Mouse (Mus musculus) embryonic facial prominence, embryonic 11.5 days (tissue): ENCODE measurements around the gene Oser1. TPM values are rescaled to one million over a fixed set of nuclear protein-coding genes. Genes with fewer than 3 reads are reported as not detected.
"Not testable (repeated sequence)": the region's sequence is repeated elsewhere in the genome, so short reads cannot be mapped to it uniquely, and the experiment has no call there.

ENCODE experiments used
- ATAC-seq: fragments of 200-750 bp; cut with Nextera tagmentation; replicated peaks from 2 replicates; pipeline ENCODE4 v1.8.0; 2017; ENCODE audit warnings: low read depth; ENCODE audit not compliant: insufficient number of reproducible peaks, low FRiP score, low TSS enrichment
- DNase-seq: peaks from one replicate; pipeline ENCODE4 v3.0.0-alpha.2; 2015; ENCODE audit warnings: low spot score
- H3K27ac ChIP-seq: fragments of 300-500 bp; sonication (generic); replicated peaks from 2 replicates; pipeline ENCODE4 v1.5.1; 2014; ENCODE audit warnings: mild to moderate bottlenecking, low read depth, low read length, control low read depth
- H3K27me3 ChIP-seq: fragments of 300-500 bp; sonication (generic); 2 replicates; pipeline ENCODE4 v1.6.1; 2014; ENCODE audit warnings: mild to moderate bottlenecking, low read length, moderate library complexity, mixed read lengths; ENCODE audit not compliant: control insufficient read depth, insufficient read depth
- H3K36me3 ChIP-seq: fragments of 300-500 bp; sonication (generic); replicated peaks from 2 replicates; pipeline ENCODE4 v1.6.1; 2014; ENCODE audit warnings: low read depth, mild to moderate bottlenecking, low read length, moderate library complexity, mixed read lengths; ENCODE audit not compliant: control insufficient read depth, insufficient read depth
- H3K4me1 ChIP-seq: fragments of 300-500 bp; sonication (generic); 2 replicates; pipeline ENCODE4 v1.6.1; 2014; ENCODE audit warnings: low read length, mixed read lengths; ENCODE audit not compliant: control insufficient read depth, insufficient read depth
- H3K4me2 ChIP-seq: fragments of 300-500 bp; sonication (generic); 2 replicates; pipeline ENCODE4 v1.6.1; 2014; ENCODE audit warnings: low read depth, mild to moderate bottlenecking, control low read depth, low read length, moderate library complexity
- H3K4me3 ChIP-seq: fragments of 300-500 bp; sonication (generic); 2 replicates; pipeline ENCODE4 v1.5.1; 2014; ENCODE audit warnings: low read depth, low read length, control low read depth
- H3K9ac ChIP-seq: fragments of 300-500 bp; sonication (generic); replicated peaks from 2 replicates; pipeline ENCODE4 v1.6.1; 2014; ENCODE audit warnings: mild to moderate bottlenecking, control low read depth, low read length
- H3K9me3 ChIP-seq: fragments of 300-500 bp; sonication (generic); replicated peaks from 2 replicates; pipeline ENCODE4 v1.6.1; 2016; ENCODE audit warnings: mild to moderate bottlenecking, low read length, inconsistent platforms, mixed read lengths; ENCODE audit not compliant: control insufficient read depth
- WGBS: fragments of 180-500 bp; shearing (Covaris S2); extraction: QIAGEN DNeasy Blood & Tissue Kit; methylation state at CpG from one replicate; pipeline ENCODE4 v1.1.7; 2014; 5-methylcytosine and 5-hydroxymethylcytosine counted together
- polyA plus RNA-seq: library from polyadenylated mRNA; unstranded; fragments of >200 nt; fragmentation: Nextera tagmentation; extraction: Ambion mirVana; gene quantifications from 2 replicates; pipeline ENCODE4 v1.2.1, GENCODE M21; 2014

Gene Oser1
- polyA plus RNA-seq, 1 experiment from 2014 or later, result 105 TPM

DNA sequence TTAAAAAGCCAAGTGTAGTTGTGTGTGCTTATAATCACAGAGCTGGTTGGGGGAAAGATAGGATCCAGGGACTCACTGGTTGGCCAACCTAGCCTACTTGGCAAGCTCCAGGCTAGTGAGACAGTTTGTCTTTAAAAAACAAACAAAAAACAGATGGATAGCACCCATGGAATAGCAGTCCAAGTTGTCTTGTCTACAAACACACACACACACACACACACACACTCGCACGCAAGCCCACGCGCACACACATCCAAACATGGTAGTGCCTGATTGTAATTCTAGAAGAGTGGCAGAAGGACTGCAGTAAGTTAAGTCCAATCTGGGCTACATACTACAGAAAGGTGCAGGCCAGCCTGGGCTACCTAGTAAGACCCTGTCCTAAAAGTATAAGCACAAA, 12.1 kb downstream of the Oser1 start:
- Histone ChIP-seq H3K9me3 (no peaks in the 10 kb centered on the region), H3K36me3 (no peaks in the 10 kb centered on the region; the same call in none of the 2 replicates), H3K4me1 (no peaks in the 10 kb centered on the region), H3K27me3 (no peaks in the 10 kb centered on the region), H3K4me2 (no peak overlapping the region), H3K4me3 (no peak overlapping the region), H3K9ac (no peak overlapping the region), H3K27ac (no peak overlapping the region)
- 98% methylated on average over 4 of the region's 4 CpGs for WGBS
- no peak for ATAC-seq
- no peak for DNase-seq

DNA sequence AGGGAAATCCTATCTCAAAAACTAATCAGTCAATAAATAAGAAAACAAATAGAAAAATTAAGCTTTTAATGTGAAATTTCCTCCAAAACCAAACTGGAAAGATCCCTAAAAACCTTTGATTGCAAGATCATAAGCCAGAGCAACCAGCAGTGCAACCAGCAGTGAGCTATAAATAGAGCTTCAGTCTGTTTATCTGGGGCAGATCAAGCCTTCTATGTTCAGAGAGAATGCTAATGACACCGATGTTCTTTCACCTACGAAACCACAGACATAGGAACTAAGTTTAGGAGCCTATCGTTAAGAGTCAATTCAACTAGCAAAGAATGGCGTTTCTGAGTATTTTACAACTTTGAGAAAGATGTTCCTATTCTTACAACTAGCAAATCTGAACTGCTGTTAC, 12.7 kb downstream of the Oser1 start:
- no peak overlapping the region for H3K9ac ChIP-seq
- no peak for DNase-seq
- no peak overlapping the region for H3K4me2 ChIP-seq
- H3K27ac ChIP-seq, result no peak overlapping the region
- H3K4me1 ChIP-seq, result no peaks in the 10 kb centered on the region
- no peak for ATAC-seq
- no peaks in the 10 kb centered on the region; the same call in none of the 2 replicates for H3K36me3 ChIP-seq
- H3K4me3 ChIP-seq, result no peak overlapping the region
- H3K9me3 ChIP-seq, result no peaks in the 10 kb centered on the region
- no peaks in the 10 kb centered on the region for H3K27me3 ChIP-seq
- 92% methylated on average over 4 of the region's 4 CpGs for WGBS

DNA sequence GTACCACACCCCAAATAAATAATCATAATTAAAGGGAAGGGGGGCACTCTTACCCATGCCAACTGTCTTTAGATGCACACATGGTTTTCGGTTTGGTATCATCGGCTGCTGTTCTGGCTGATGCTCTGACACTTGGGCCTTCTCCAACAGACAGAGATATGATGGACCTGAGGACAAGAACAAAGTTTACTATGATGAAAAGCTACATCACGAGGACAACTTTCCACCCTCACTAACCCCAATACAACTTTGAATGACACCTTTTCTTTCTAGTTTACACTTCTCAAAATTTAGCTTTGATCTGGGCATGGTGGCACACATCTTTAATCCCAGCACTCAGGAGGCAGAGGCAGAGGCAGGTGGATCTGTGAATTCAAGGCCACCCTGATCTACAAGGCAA, 13.2 kb downstream of the Oser1 start:
- not testable (repeated sequence) for H3K27ac ChIP-seq, H3K9ac ChIP-seq, H3K36me3 ChIP-seq, H3K27me3 ChIP-seq, H3K9me3 ChIP-seq, H3K4me1 ChIP-seq, DNase-seq, ATAC-seq, H3K4me2 ChIP-seq, H3K4me3 ChIP-seq
- WGBS, result 99% methylated on average over 3 of the region's 3 CpGs

DNA sequence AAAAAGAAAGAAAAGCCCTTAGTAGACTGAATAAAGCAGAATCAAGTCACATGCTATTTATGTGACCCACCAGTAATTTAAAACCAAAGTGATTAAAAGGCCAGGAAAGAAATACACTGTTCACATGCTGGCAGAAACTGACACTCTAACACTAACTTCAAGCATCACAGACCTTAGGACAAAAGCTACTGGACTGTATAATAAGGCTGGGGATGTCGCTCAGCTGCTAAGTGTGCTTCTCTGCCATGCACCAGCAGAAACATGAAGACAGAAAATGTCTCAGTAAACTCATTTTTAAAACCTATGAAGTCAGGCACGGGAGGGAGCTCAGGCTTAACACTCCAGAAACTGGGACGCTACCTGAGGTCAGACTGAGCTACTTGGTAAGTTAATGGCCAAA, 14.3 kb downstream of the Oser1 start:
- no peak for DNase-seq
- Histone ChIP-seq H3K27ac (no peak overlapping the region), H3K9ac (no peak overlapping the region), H3K27me3 (no peaks in the 10 kb centered on the region), H3K4me3 (no peak overlapping the region), H3K9me3 (no peaks in the 10 kb centered on the region), H3K4me1 (no peaks in the 10 kb centered on the region), H3K36me3 (no peaks in the 10 kb centered on the region; the same call in none of the 2 replicates), H3K4me2 (no peak overlapping the region)
- no peak for ATAC-seq
- WGBS, result 91% methylated on average over 3 of the region's 3 CpGs

DNA sequence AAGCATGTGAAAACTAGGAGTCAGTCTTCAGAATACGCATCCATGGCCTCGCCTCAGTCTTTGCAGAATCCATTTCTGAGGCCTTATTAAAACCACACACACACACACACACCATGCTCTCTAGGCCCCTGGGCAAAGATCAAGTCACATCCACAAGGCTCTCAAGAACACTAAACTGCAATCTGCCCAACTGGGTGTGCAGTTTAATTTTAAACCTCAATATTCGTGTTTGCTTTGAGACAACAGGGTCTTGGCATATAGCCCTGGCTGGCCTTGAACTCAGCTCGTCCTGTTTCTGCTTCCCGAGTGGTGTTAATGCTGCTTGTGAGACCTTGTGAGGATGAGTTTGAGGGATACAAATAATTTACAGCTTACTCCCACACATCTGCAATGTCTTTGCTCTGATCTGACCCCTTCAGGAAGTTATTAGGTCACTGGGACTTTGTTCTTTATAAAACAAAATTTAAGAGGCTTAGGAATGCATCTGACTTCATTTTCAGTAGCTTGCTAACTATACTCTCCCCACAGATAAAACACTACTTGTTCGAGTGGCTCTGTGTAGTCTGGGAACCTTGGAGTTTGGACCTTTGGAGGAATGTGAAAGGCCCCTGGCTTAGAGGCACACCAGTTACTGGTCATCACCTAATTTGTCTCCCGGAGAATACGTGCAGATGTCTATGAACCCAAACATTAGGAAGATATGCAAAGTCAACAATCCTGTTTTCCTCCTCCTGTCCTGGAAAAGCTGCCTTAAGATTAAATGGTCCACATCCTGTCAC, 20.3 kb downstream of the Oser1 start:
- Histone ChIP-seq H3K4me3 (no peak overlapping the region), H3K27ac (no peak overlapping the region), H3K4me1 (no peaks in the 10 kb centered on the region), H3K4me2 (no peak overlapping the region), H3K27me3 (no peaks in the 10 kb centered on the region), H3K9me3 (no peaks in the 10 kb centered on the region), H3K36me3 (no peaks in the 10 kb centered on the region; the same call in 1 of the 2 replicates), H3K9ac (no peak overlapping the region)
- DNase-seq, result no peak
- ATAC-seq, result no peak
- 87% methylated on average over 8 of the region's 8 CpGs for WGBS

DNA sequence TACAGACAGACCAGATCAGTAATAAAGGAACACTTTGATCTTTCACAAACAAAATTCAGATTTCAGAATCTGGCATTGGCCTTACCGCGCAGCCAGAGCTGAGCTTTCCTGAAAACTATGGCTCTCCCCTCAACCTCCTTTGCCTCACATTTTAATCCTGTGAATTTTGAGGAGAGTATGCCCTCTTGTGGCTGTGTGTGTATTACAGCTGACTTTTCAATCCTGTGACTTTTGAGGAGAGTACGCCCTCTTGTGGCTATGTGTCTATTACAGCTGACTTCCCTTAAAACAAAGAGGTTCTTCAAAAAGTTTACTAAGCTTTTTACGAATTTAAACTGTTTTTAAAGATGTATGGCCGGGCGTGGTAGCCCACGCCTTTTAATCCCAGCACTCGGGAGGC, 23.3 kb downstream of the Oser1 start:
- no peak overlapping the region for H3K4me3 ChIP-seq
- ATAC-seq (no peak), DNase-seq (peak; percentile 94)
- H3K4me1 ChIP-seq, result peaks cover 2% of the 10 kb centered on the region; the same call in 1 of the 2 replicates
- no peak overlapping the region for H3K27ac ChIP-seq
- no peaks in the 10 kb centered on the region for H3K36me3 ChIP-seq
- 13% methylated on average over 8 of the region's 8 CpGs for WGBS
- H3K9ac ChIP-seq, result no peak overlapping the region
- no peak overlapping the region for H3K4me2 ChIP-seq
- H3K9me3 ChIP-seq, result no peaks in the 10 kb centered on the region
- H3K27me3 ChIP-seq, result no peaks in the 10 kb centered on the region

DNA sequence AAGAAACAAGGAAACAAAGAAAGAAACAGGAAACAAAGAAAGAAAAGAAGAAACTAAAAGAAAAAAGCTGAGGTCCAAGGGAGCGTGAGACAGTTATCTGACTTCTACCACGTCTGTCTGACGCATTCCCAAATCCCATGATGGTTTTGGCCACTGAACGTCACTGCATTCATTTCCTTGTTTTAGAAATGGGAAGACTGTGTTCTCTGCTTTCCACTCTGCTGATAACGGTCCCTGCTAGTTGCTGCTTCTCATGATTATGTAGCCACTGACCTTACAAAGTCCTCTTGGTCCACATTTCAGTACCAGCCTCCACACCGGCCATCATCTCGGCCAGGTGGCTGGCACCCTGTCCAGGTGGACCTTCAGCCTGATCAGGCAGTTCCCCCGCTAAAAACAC, 25.3 kb downstream of the Oser1 start:
- no peak for ATAC-seq
- no peak overlapping the region for H3K9ac ChIP-seq

DNA sequence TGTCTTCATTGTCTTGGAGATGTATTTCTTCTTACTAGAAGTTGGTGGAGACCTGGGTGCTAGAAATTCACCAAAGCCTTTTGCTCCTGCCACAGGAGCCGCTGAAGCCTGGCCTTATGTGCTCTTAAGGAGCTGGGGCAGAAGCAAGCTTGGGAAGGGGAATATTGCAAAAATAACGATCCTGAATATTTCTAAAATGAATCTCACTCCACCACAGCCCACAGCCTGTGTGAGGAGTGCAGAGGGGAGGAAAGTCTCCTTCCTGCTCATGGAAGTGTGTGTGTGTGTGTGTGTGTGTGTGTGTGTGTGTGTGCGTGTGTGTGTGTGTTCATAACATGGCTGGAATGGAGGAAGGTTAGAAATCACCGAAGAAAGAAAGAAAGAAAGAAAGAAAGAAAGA, 25.7 kb downstream of the Oser1 start:
- DNase-seq (no peak), ATAC-seq (no peak)
- Histone ChIP-seq H3K36me3 (no peaks in the 10 kb centered on the region), H3K9ac (no peak overlapping the region), H3K27ac (no peak overlapping the region), H3K4me2 (no peak overlapping the region), H3K4me3 (no peak overlapping the region), H3K4me1 (peaks cover 2% of the 10 kb centered on the region; the same call in 1 of the 2 replicates), H3K27me3 (no peaks in the 10 kb centered on the region), H3K9me3 (no peaks in the 10 kb centered on the region)
- WGBS, result 89% methylated on average over 4 of the region's 4 CpGs

More for the DNA sequence above, 25.3 kb downstream of the Oser1 start:
- H3K27ac ChIP-seq, result no peak overlapping the region
- H3K4me3 ChIP-seq, result no peak overlapping the region
- 77% methylated on average over 8 of the region's 8 CpGs for WGBS
- H3K36me3 ChIP-seq, result no peaks in the 10 kb centered on the region
- H3K9me3 ChIP-seq, result no peaks in the 10 kb centered on the region
- no peaks in the 10 kb centered on the region for H3K27me3 ChIP-seq
- H3K4me2 ChIP-seq, result no peak overlapping the region
- peaks cover 2% of the 10 kb centered on the region; the same call in 1 of the 2 replicates for H3K4me1 ChIP-seq
- no peak for DNase-seq
